Mouse (Mus musculus) ES-Bruce4 (cell line): ENCODE data around the gene Wdr45.

Experiments used
- CTCF ChIP-seq: IDR thresholded peaks from one replicate; pipeline ENCODE4 v1.8.1; 2011; ENCODE audit warnings: low read depth, low read length
- EP300 ChIP-seq: IDR thresholded peaks from 2 replicates; pipeline ENCODE4 v1.6.1; 2011; ENCODE audit warnings: low read depth, low read length; ENCODE audit not compliant: insufficient read depth
- POLR2A ChIP-seq: IDR thresholded peaks from one replicate; pipeline ENCODE4 v1.8.1; 2011; ENCODE audit warnings: low read length; ENCODE audit not compliant: insufficient read depth

GRCm38 (mm10) chrX:7678986-7679385 is 35.1 kb upstream of the Wdr45 start:
- TF ChIP-seq CTCF (no peak), EP300 (no peak), POLR2A (no peak)
